Mouse (Mus musculus): ENCODE measurements around the gene Cyp3a44. TPM values are rescaled to one million over a fixed set of nuclear protein-coding genes. Genes with fewer than 3 reads are reported as not detected.
"Not testable (repeated sequence)": the region's sequence is repeated elsewhere in the genome, so short reads cannot be mapped to it uniquely, and the experiment has no call there.

The Cyp3a44 gene
- polyA plus RNA-seq (2012; rRNA removed) (not detected in 2 replicates), polyA plus RNA-seq (2014; fragmentation: Nextera tagmentation; extraction: Ambion mirVana) (0.08 TPM in 1 of 2 replicates, not detected in the other)

DNA sequence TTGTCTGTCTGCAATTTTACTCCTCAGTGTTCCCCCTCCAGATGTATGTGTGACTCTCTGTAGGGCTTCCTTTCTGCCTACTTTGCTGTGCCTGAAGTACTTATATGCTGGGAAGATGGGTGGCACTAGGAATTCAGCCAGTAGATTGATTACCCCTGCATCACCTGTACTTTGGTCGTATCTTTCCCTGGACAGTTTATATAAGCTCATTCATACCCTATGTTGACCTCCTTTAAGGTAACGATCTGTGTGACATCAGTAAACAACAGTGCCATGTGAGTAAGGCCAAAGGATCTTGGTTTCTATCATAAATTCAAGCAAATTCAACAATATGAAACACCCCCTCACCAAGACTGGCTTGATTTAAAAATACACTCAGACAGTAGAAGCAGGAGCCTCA is at the start of gene Cyp3a44:
Gene Cyp3a44 (minus strand): TSS at position 79 of the 400 bp plus-strand sequence.
- DNase-seq (ENCODE audit: low read depth in 3 of 3, low spot score in 3 of 3); H3K9ac ChIP-seq (replicated peaks); H3K4me3 ChIP-seq (ENCODE audit: insufficient read depth in 1 of 2, low read depth in 2 of 2, low read length in 2 of 2); H3K36me3 ChIP-seq (replicated peaks; ENCODE audit: control insufficient read depth, insufficient read depth, low read depth); H3K9me3 ChIP-seq (ENCODE audit: control insufficient read depth, low read length); H3K4me2 ChIP-seq (ENCODE audit: low read depth); H3K27ac ChIP-seq; H3K4me1 ChIP-seq (replicated peaks; ENCODE audit: control insufficient read depth in 2 of 2, insufficient read depth in 2 of 2, low read length in 1 of 2); H3K27me3 ChIP-seq (ENCODE audit: control insufficient read depth, insufficient read depth, low read length); ATAC-seq (ENCODE audit: insufficient read depth): not testable (repeated sequence)
- 40% methylated on average over 2 of the region's 2 CpGs for WGBS (ENCODE audit: insufficient replicate concordance)

DNA sequence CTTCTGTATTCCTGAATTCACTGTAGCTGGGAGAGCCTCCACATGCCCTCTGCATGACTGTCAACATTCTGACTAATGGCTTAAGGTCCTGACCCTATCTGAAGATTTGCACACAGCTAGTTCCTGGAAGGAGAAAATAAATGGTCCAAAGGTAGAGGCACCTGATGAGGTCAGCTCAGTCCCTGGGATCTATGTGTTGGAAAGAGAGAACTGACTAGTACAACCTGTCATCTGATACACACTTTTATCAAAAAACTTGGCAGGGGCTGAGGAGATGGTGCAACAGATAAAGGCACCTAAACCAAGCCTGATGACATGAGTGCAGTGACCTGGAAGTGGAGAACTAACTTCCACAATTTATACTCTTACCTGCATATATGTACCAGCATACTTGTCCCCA is 5.4 kb downstream of the Cyp3a44 start:
- ATAC-seq (ENCODE audit: insufficient read depth) = not testable (repeated sequence)

DNA sequence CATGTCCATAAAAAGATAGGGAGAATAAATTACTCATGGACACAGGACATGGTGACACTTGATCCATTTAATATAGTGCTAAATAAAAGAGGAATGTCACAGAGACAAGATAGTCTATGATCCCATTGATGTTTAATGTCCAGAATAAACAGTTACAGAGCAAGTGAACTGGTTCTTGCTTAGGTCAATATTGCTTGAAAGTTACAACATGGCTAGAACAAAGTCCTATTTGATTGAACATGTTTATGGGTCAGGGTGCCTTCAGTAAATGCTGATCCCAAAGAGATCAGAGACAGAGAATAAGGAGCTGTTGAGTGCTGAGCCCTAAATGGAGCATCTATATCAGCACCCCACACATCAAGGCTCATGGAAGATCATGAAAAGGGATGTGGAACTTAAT is 12.4 kb downstream of the Cyp3a44 start:
- H3K27ac ChIP-seq; H3K36me3 ChIP-seq (replicated peaks; ENCODE audit: control insufficient read depth, insufficient read depth, low read depth); H3K9me3 ChIP-seq (ENCODE audit: control insufficient read depth, low read length); H3K4me2 ChIP-seq (ENCODE audit: low read depth); H3K4me3 ChIP-seq (ENCODE audit: insufficient read depth in 1 of 2, low read depth in 2 of 2, low read length in 2 of 2); DNase-seq (ENCODE audit: low read depth in 3 of 3, low spot score in 3 of 3); H3K9ac ChIP-seq (replicated peaks); H3K4me1 ChIP-seq (replicated peaks; ENCODE audit: control insufficient read depth in 2 of 2, insufficient read depth in 2 of 2, low read length in 1 of 2); ATAC-seq (ENCODE audit: insufficient read depth); H3K27me3 ChIP-seq (ENCODE audit: control insufficient read depth, insufficient read depth, low read length): not testable (repeated sequence)

More for the DNA sequence above, 5.4 kb downstream of the Cyp3a44 start:
- not testable (repeated sequence) for H3K9me3 ChIP-seq (ENCODE audit: control insufficient read depth, low read length); H3K4me2 ChIP-seq (ENCODE audit: low read depth); H3K27ac ChIP-seq; H3K4me1 ChIP-seq (replicated peaks; ENCODE audit: control insufficient read depth in 2 of 2, insufficient read depth in 2 of 2, low read length in 1 of 2); H3K36me3 ChIP-seq (replicated peaks; ENCODE audit: control insufficient read depth, insufficient read depth, low read depth); H3K4me3 ChIP-seq (ENCODE audit: insufficient read depth in 1 of 2, low read depth in 2 of 2, low read length in 2 of 2); H3K9ac ChIP-seq (replicated peaks); DNase-seq (ENCODE audit: low read depth in 3 of 3, low spot score in 3 of 3); H3K27me3 ChIP-seq (ENCODE audit: control insufficient read depth, insufficient read depth, low read length)

DNA sequence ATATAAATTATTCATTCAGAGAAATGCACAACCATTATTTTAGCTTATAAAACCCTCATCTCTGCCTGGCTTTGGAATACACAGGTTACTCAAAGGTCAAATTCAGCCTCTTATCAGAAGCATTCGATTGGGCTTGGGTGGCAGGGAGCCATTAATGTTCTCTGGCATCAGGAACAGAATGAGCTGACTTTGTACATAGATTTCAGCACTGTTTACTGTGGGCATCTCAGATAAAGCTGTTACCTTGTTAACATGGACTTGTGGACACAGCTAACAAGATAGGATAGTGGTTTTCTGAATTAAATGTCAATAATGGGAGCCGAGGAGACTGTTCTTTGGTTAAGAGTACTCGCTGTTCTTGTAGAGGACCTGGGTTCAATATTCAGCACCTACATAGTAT is 68.2 kb downstream of the Cyp3a44 start:
- not testable (repeated sequence) for H3K27ac ChIP-seq; H3K9me3 ChIP-seq (ENCODE audit: control insufficient read depth, low read length); H3K4me1 ChIP-seq (replicated peaks; ENCODE audit: control insufficient read depth in 2 of 2, insufficient read depth in 2 of 2, low read length in 1 of 2); ATAC-seq (ENCODE audit: insufficient read depth); H3K27me3 ChIP-seq (ENCODE audit: control insufficient read depth, insufficient read depth, low read length); H3K36me3 ChIP-seq (replicated peaks; ENCODE audit: control insufficient read depth, insufficient read depth, low read depth); H3K9ac ChIP-seq (replicated peaks); DNase-seq (ENCODE audit: low read depth in 3 of 3, low spot score in 3 of 3); H3K4me2 ChIP-seq (ENCODE audit: low read depth); H3K4me3 ChIP-seq (ENCODE audit: insufficient read depth in 1 of 2, low read depth in 2 of 2, low read length in 2 of 2)
- 58% methylated on average over 3 of the region's 3 CpGs for WGBS (ENCODE audit: insufficient replicate concordance)

Other genes with a start within 250 kb of the Cyp3a44 start
- gene Cyp3a41b, start 221.1 kb downstream of the Cyp3a44 start, polyA plus RNA-seq (2012; rRNA removed) = not detected in 2 replicates
- not detected in 2 replicates for gene Cyp3a41b, start 221.1 kb downstream of the Cyp3a44 start, polyA plus RNA-seq (2014; fragmentation: Nextera tagmentation; extraction: Ambion mirVana)
- 0.02 TPM in 1 of 2 replicates, not detected in the other for gene Cyp3a41a, start 85.7 kb downstream of the Cyp3a44 start, polyA plus RNA-seq (2012; rRNA removed)
- gene Cyp3a41a, start 85.7 kb downstream of the Cyp3a44 start, polyA plus RNA-seq (2014; fragmentation: Nextera tagmentation; extraction: Ambion mirVana) = 0.10 and 0.21 TPM in 2 replicates
- 1.2 and 1.9 TPM in 2 replicates for gene Cyp3a11, start 74.1 kb upstream of the Cyp3a44 start, polyA plus RNA-seq (2012; rRNA removed)
- gene Cyp3a11, start 74.1 kb upstream of the Cyp3a44 start, polyA plus RNA-seq (2014; fragmentation: Nextera tagmentation; extraction: Ambion mirVana) = 5.9 and 9.1 TPM in 2 replicates
- not detected in 2 replicates for gene Cyp3a25, start 203.7 kb upstream of the Cyp3a44 start, polyA plus RNA-seq (2012; rRNA removed)
- gene Cyp3a25, start 203.7 kb upstream of the Cyp3a44 start, polyA plus RNA-seq (2014; fragmentation: Nextera tagmentation; extraction: Ambion mirVana) = 0.10 and 0.16 TPM in 2 replicates

Data from liver, embryonic 14.5 days (tissue).